Mouse (Mus musculus): ENCODE measurements at regions not wholly inside any gene's neighbourhood (a gene's known extent, or its start where the extent isn't known, plus 50 kb on each side); places are given as distances from the start of the nearest gene placed in this dataset.

DNA sequence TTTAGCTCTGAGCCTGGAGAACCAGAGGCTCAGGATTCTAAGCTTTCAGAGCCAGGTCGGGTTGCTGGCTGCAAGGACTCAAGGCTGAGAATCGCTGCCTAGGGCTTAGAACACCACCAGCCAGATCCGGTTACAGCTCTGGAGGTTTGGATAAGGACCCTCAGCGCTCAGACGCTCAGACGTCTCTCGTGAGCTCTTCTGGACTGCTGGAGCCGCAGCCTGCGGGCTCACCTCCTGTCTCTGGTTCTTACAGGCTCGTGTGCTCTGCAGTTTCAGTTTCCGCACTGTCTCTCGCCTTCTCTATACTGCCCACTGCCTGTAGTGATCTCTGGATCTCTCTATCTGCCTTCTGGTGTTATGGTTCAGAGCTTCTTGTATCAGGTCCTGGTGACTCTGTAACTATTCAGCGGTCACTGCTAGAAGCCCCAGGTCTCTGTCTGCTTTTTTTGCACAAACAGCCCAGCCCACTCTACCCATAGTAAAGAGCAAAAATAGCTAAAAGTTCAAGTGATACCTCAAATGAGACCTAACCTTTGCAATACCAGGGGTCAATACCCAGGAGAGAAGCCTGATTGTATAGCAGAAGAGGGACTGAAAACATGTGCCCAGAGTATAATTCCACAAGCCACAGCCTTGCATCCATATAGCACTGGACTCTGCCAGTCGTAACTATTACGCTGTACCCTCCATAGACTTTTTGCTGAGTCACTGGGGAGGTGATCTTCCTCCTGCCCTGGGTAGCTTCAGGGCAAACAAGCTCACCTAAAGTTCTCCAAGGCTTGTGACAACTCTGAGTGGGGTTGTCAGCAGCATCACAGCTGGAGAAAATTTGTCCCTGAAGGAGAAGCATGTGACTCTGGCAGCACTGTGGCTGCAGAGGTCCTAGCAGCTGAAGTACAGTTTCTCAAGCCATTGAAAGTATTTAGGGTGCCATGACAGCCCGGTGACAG, 56.4 kb upstream of the Gpc1 start:
- TF ChIP-seq SIN3A (IDR thresholded peaks at IDR 0.05; ENCODE audit: low read length) (no peak), MEF2A (IDR thresholded peaks at IDR 0.05; ENCODE audit: extremely low read depth, insufficient replicate concordance, low read depth, low read length, poor library complexity, severe bottlenecking) (no peak), CTCF (IDR thresholded peaks at IDR 0.05 in 2 of 3, conservative IDR thresholded peaks at IDR 0.05 in 1 of 3; ENCODE audit: control insufficient read depth in 1 of 3, insufficient read depth in 1 of 3, low read depth in 2 of 3, low read length in 3 of 3, poor library complexity in 1 of 3, severe bottlenecking in 1 of 3) (no peak), MAX (IDR thresholded peaks at IDR 0.05; ENCODE audit: low read length) (no peak), E2F4 (IDR thresholded peaks at IDR 0.05; ENCODE audit: borderline replicate concordance, low read depth, low read length) (no peak), ZC3H11A (IDR thresholded peaks at IDR 0.05; ENCODE audit: low read depth, low read length) (no peak), UBTF (IDR thresholded peaks at IDR 0.05; ENCODE audit: borderline replicate concordance, insufficient read depth, low read depth, low read length) (no peak), POLR2AphosphoS2 (IDR thresholded peaks at IDR 0.05; ENCODE audit: low read length) (no peak), TAL1 (IDR thresholded peaks at IDR 0.05; ENCODE audit: low read length) (no peak), JUND (IDR thresholded peaks at IDR 0.05; ENCODE audit: low read depth, low read length) (no peak), ZMIZ1 (IDR thresholded peaks at IDR 0.05; ENCODE audit: low read depth, low read length) (no peak), GABPA (IDR thresholded peaks at IDR 0.05; ENCODE audit: low read depth, low read length) (no peak), EP300 (IDR thresholded peaks at IDR 0.05; ENCODE audit: low read depth in 1 of 2, low read length in 2 of 2) (no peak), ZNF384 (IDR thresholded peaks at IDR 0.05; ENCODE audit: low read depth, low read length) (no peak), POLR2AphosphoS5 (IDR thresholded peaks at IDR 0.05; ENCODE audit: borderline replicate concordance, low read depth, low read length) (no peak), BHLHE40 (IDR thresholded peaks at IDR 0.05; ENCODE audit: borderline replicate concordance, low read depth, low read length) (no peak), POLR2A (IDR thresholded peaks at IDR 0.05; ENCODE audit: control insufficient read depth in 1 of 2, insufficient read depth in 1 of 2, low read depth in 1 of 2, low read length in 2 of 2, poor library complexity in 1 of 2) (no peak)
- no peak overlapping the region; a peak in 1 of 4 replicates for H3K4me3 ChIP-seq (ENCODE audit: control insufficient read depth in 1 of 2, insufficient read depth in 1 of 2, low read depth in 2 of 2, low read length in 2 of 2)
- no peak for DNase-seq (ENCODE audit: low read depth, low spot score)
- no peak overlapping the region for H3K9ac ChIP-seq (ENCODE audit: control insufficient read depth, low read depth, low read length, poor library complexity, severe bottlenecking)
- no peaks in the 10 kb centered on the region for H3K9me3 ChIP-seq (replicated peaks; ENCODE audit: insufficient read depth, low read length)
- H3K4me1 ChIP-seq (ENCODE audit: control insufficient read depth in 1 of 2, insufficient read depth in 2 of 2, low read length in 2 of 2), result no peaks in the 10 kb centered on the region
- no peaks in the 10 kb centered on the region for H3K79me2 ChIP-seq (ENCODE audit: control insufficient read depth, insufficient read depth, low read length, poor library complexity)
- H3K27ac ChIP-seq (ENCODE audit: control insufficient read depth, low read depth, low read length), result no peak overlapping the region
- no peaks in the 10 kb centered on the region for H3K36me3 ChIP-seq (ENCODE audit: control insufficient read depth in 1 of 2, insufficient read depth in 2 of 2, low read length in 2 of 2)
- H3K27me3 ChIP-seq (ENCODE audit: control insufficient read depth in 1 of 2, insufficient read depth in 2 of 2, low read length in 2 of 2), result no peaks in the 10 kb centered on the region

DNA sequence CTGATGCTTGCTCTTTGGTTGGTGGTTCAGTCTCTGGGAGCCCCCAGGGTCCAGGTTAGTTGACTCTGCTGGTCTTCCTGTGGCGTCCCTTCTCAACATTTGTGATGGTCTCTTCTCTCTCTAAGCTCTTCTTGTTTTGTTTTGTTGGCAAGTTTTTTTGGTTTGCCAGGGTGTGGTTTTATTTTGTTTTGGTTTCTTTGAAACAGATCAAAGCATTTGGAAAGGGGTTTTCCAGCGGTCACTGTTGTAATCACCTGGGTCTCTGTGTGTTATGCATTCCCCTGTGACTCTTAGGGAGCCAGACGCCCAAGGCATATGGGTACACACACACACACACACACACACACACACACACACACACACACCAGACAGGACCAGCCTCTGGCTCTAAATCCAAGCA, 57.4 kb upstream of the Gpc1 start:
- no peaks in the 10 kb centered on the region for H3K79me2 ChIP-seq (ENCODE audit: control insufficient read depth, insufficient read depth, low read length, poor library complexity)
- H3K27ac ChIP-seq (ENCODE audit: control insufficient read depth, low read depth, low read length), result no peak overlapping the region
- no peaks in the 10 kb centered on the region for H3K36me3 ChIP-seq (ENCODE audit: control insufficient read depth in 1 of 2, insufficient read depth in 2 of 2, low read length in 2 of 2)
- H3K4me3 ChIP-seq (ENCODE audit: control insufficient read depth in 1 of 2, insufficient read depth in 1 of 2, low read depth in 2 of 2, low read length in 2 of 2), result no peak overlapping the region
- H3K27me3 ChIP-seq (ENCODE audit: control insufficient read depth in 1 of 2, insufficient read depth in 2 of 2, low read length in 2 of 2), result no peaks in the 10 kb centered on the region
- H3K4me1 ChIP-seq (ENCODE audit: control insufficient read depth in 1 of 2, insufficient read depth in 2 of 2, low read length in 2 of 2), result no peaks in the 10 kb centered on the region
- DNase-seq (ENCODE audit: low read depth, low spot score), result no peak
- H3K9ac ChIP-seq (ENCODE audit: control insufficient read depth, low read depth, low read length, poor library complexity, severe bottlenecking), result no peak overlapping the region
- TF ChIP-seq POLR2AphosphoS5 (IDR thresholded peaks at IDR 0.05; ENCODE audit: borderline replicate concordance, low read depth, low read length), result no peak
- TF ChIP-seq TCF12 (IDR thresholded peaks at IDR 0.05; ENCODE audit: low read depth, low read length), result no peak
- TF ChIP-seq SIN3A (IDR thresholded peaks at IDR 0.05; ENCODE audit: low read length), result no peak
- TF ChIP-seq CHD1 (IDR thresholded peaks at IDR 0.05; ENCODE audit: low read depth, low read length), result no peak
- TF ChIP-seq ELF1 (IDR thresholded peaks at IDR 0.05; ENCODE audit: low read depth, low read length), result no peak
- no peak for TF ChIP-seq MYB (IDR thresholded peaks at IDR 0.05; ENCODE audit: low read depth, low read length)
- TF ChIP-seq GABPA (IDR thresholded peaks at IDR 0.05; ENCODE audit: low read depth, low read length), result no peak
- no peak for TF ChIP-seq KAT2A (conservative IDR thresholded peaks at IDR 0.05; ENCODE audit: low read depth, low read length)
- TF ChIP-seq NRF1 (IDR thresholded peaks at IDR 0.05; ENCODE audit: insufficient read depth, low read depth, low read length, poor library complexity, severe bottlenecking), result no peak
- no peak for TF ChIP-seq MAFK (IDR thresholded peaks at IDR 0.05; ENCODE audit: borderline replicate concordance, low read depth, low read length)
- TF ChIP-seq ZC3H11A (IDR thresholded peaks at IDR 0.05; ENCODE audit: low read depth, low read length), result no peak
- no peaks in the 10 kb centered on the region for H3K9me3 ChIP-seq (replicated peaks; ENCODE audit: insufficient read depth, low read length)
